Mouse (Mus musculus) embryonic fibroblast, embryonic 13.5 days (primary cell): ENCODE results near the gene Map3k12. TPM values are rescaled to one million over a fixed set of nuclear protein-coding genes. Genes with fewer than 3 reads are reported as not detected.

ENCODE experiments used
- H3K27ac ChIP-seq: 2 replicates; pipeline ENCODE4 v1.5.1; 2012; ENCODE audit warnings: low read length, control low read depth, inconsistent platforms; ENCODE audit not compliant: insufficient read depth
- H3K4me1 ChIP-seq: 2 replicates; pipeline ENCODE4 v1.6.1; 2011; ENCODE audit warnings: low read length; ENCODE audit not compliant: control insufficient read depth, insufficient read depth
- H3K4me3 ChIP-seq: 2 replicates; pipeline ENCODE4 v1.5.1; 2011; ENCODE audit warnings: mild to moderate bottlenecking, control low read depth, low read length; ENCODE audit not compliant: insufficient read depth
- CTCF ChIP-seq: IDR thresholded peaks from 2 replicates; pipeline ENCODE4 v1.5.1; 2011; ENCODE audit warnings: mild to moderate bottlenecking, control low read depth, low read length, moderate library complexity, borderline replicate concordance; ENCODE audit not compliant: insufficient read depth
- POLR2A ChIP-seq: IDR thresholded peaks from 2 replicates; pipeline ENCODE4 v1.6.1; 2011; ENCODE audit warnings: low read depth, mild to moderate bottlenecking, control low read depth, low read length, moderate library complexity
- polyA plus RNA-seq: library from polyadenylated mRNA; stranded (reverse); fragments of >200 nt; gene quantifications from 2 replicates; pipeline ENCODE4 v1.2.4, GENCODE M21; 2011; ENCODE audit warnings: low read depth; ENCODE audit not compliant: missing spikeins, insufficient read length

The Map3k12 gene
- polyA plus RNA-seq, 1 experiment = 20.9 TPM

- TF ChIP-seq POLR2A (no peak), CTCF (no peak)
- H3K4me1 ChIP-seq = no peaks in the 10 kb centered on the region
- no peak overlapping the region for H3K4me3 ChIP-seq
- no peak overlapping the region for H3K27ac ChIP-seq
Measured at GRCm38 (mm10) chr15:102505770-102506463, 10.9 kb downstream of the Map3k12 start.

- no peak overlapping the region for H3K27ac ChIP-seq
- TF ChIP-seq POLR2A = no peak
- no peak for TF ChIP-seq CTCF
Measured at GRCm38 (mm10) chr15:102505073-102505769, 11.6 kb downstream of the Map3k12 start.

GRCm38 (mm10) chr15:102503924-102504782, 12.7 kb downstream of the Map3k12 start:
- Histone ChIP-seq H3K4me1 (no peaks in the 10 kb centered on the region), H3K27ac (no peak overlapping the region), H3K4me3 (no peak overlapping the region)
- TF ChIP-seq CTCF (no peak), POLR2A (no peak)

More at GRCm38 (mm10) chr15:102505073-102505769, 11.6 kb downstream of the Map3k12 start:
- no peaks in the 10 kb centered on the region for H3K4me1 ChIP-seq
- no peak overlapping the region for H3K4me3 ChIP-seq

- Histone ChIP-seq H3K27ac (no peak within 1 kb of the TSS), H3K4me3 (no peak within 1 kb of the TSS)
- TF ChIP-seq POLR2A (no peak), CTCF (no peak)
Measured at GRCm38 (mm10) chr15:102503447-102503846, 13.4 kb downstream of the Map3k12 start, which contains the start of gene Gm10337. Gene Gm10337 (plus strand): TSS chr15:102503722.

GRCm38 (mm10) chr15:102502254-102502840, 14.5 kb downstream of the Map3k12 start:
- H3K27ac ChIP-seq = no peak overlapping the region
- H3K4me1 ChIP-seq = no peaks in the 10 kb centered on the region
- TF ChIP-seq POLR2A (no peak), CTCF (no peak)
- H3K4me3 ChIP-seq = no peak overlapping the region

More at GRCm38 (mm10) chr15:102503447-102503846, 13.4 kb downstream of the Map3k12 start, which contains the start of gene Gm10337:
- H3K4me1 ChIP-seq = no peaks in the 10 kb centered on the region

GRCm38 (mm10) chr15:102501084-102501814, 15.6 kb downstream of the Map3k12 start:
- no peak overlapping the region for H3K4me3 ChIP-seq
- TF ChIP-seq CTCF (no peak), POLR2A (no peak)

GRCm38 (mm10) chr15:102500479-102500878, 16.4 kb downstream of the Map3k12 start:
- H3K27ac ChIP-seq = no peak overlapping the region
- H3K4me3 ChIP-seq = no peak overlapping the region
- TF ChIP-seq POLR2A = no peak
- no peak for TF ChIP-seq CTCF

More at GRCm38 (mm10) chr15:102501084-102501814, 15.6 kb downstream of the Map3k12 start:
- Histone ChIP-seq H3K4me1 (no peaks in the 10 kb centered on the region), H3K27ac (no peak overlapping the region)

GRCm38 (mm10) chr15:102499851-102500250, 17.0 kb downstream of the Map3k12 start:
- Histone ChIP-seq H3K27ac (no peak overlapping the region), H3K4me1 (no peaks in the 10 kb centered on the region), H3K4me3 (no peak overlapping the region)
- TF ChIP-seq POLR2A = no peak
- TF ChIP-seq CTCF = no peak

More at GRCm38 (mm10) chr15:102500479-102500878, 16.4 kb downstream of the Map3k12 start:
- no peaks in the 10 kb centered on the region for H3K4me1 ChIP-seq

GRCm38 (mm10) chr15:102499370-102499769, 17.5 kb downstream of the Map3k12 start:
- H3K4me1 ChIP-seq = no peaks in the 10 kb centered on the region

More at GRCm38 (mm10) chr15:102499370-102499769, 17.5 kb downstream of the Map3k12 start:
- TF ChIP-seq POLR2A = no peak
- TF ChIP-seq CTCF = no peak
- Histone ChIP-seq H3K27ac (no peak overlapping the region), H3K4me3 (no peak overlapping the region)
